ENCODE assay signal across 10 mouse cellular contexts in the genomic region with DNA sequence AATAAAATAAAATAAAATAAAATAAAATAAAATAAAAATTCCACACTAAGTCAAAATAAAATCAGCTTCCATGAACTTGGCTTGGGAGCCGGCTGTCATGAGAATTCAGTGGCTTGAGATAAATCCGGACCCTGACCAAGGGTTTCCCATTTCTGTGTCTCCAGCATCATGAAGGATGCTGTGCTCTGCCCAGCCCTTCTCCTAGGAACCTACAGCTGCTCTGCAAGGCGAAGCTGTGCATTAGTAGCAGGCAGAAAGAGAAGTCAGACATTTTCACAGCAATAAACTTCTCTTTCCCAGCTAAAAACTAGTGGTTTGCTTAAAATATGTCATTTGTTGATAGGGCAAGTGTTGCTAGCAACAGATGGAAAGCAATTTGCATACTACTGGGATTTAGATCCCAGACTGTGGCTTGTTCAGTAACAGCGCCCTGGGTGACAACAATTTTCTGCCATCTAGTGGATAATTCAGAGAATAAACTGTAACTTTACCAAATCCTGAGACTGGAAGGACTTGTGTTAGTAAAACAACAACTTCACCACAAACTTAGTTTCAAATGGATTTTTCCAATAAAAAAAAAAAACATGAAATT.
DNase-seq lines count a peak whose midpoint lies in the region; ATAC-seq and TF ChIP-seq lines count a peak whose summit lies in the region.
"Had no signal": no experiment of that assay in that cellular context is flagged by ENCODE, and none has a peak within 500 bp of the region (broad histone marks: within the 10 kb centered on the region; RNA-seq: fewer than 3 reads in every experiment).

No protein-coding gene starts in this region.

- no peak overlapping the region for H3K9ac ChIP-seq in heart, postnatal 0 days (replicated peaks; ENCODE audit: low read depth, low read length)
- H3K9ac ChIP-seq: heart, embryonic 13.5 days; liver, embryonic 15.5 days had no signal

- no peak for DNase-seq in heart, postnatal 0 days (ENCODE audit: low spot score)
- DNase-seq in heart, adult 8-10 months (ENCODE audit: low spot score) = no peak
- DNase-seq in 3T3-L1 (ENCODE audit: low read depth, low spot score) = peak; percentile 43
- DNase-seq in adipocyte (ENCODE audit: low spot score) = peak; percentile 44
- peak; percentile 35 to 58 for DNase-seq in layer of hippocampus, adult 2 months (ENCODE audit: low spot score in 2 of 2)
- DNase-seq in spleen, postnatal 14 days (ENCODE audit: low spot score in 2 of 2) = no peak
- no peak for DNase-seq in cerebellum, adult 2 months
- DNase-seq in spleen, postnatal 10 days (ENCODE audit: low spot score in 2 of 2) = no peak

- peak; percentile 24 for TF ChIP-seq CTCF in heart, postnatal 0 days (IDR thresholded peaks at IDR 0.05; ENCODE audit: low read depth)
- peak; percentile 84 for TF ChIP-seq CTCF in layer of hippocampus, adult 2 months (conservative IDR thresholded peaks at IDR 0.05)
- no peak for TF ChIP-seq CTCF in cerebellum, adult 2 months (IDR thresholded peaks at IDR 0.05; ENCODE audit: borderline replicate concordance, insufficient read depth, low read depth, low read length)

- no peak overlapping the region for H3K4me3 ChIP-seq in heart, postnatal 0 days (ENCODE audit: low read depth, low read length)
- no peak overlapping the region for H3K4me3 ChIP-seq in layer of hippocampus, adult 2 months
- H3K4me3 ChIP-seq in cerebellum, adult 2 months (replicated peaks; ENCODE audit: insufficient read depth, low read depth, low read length) = no peak overlapping the region
- H3K4me3 ChIP-seq: heart, embryonic 13.5 days; liver, embryonic 15.5 days had no signal

- TF ChIP-seq POLR2A in cerebellum, adult 2 months (IDR thresholded peaks at IDR 0.05; ENCODE audit: borderline replicate concordance, insufficient read depth, low read length) = no peak

- H3K4me2 ChIP-seq in heart, postnatal 0 days (ENCODE audit: low read depth, low read length) = no peak overlapping the region
- H3K4me2 ChIP-seq: heart, embryonic 13.5 days; liver, embryonic 15.5 days had no signal

- H3K27ac ChIP-seq in heart, postnatal 0 days (ENCODE audit: low read depth) = no peak overlapping the region
- H3K27ac ChIP-seq in layer of hippocampus, adult 2 months = peak overlapping the region; percentile 61
- no peak overlapping the region for H3K27ac ChIP-seq in cerebellum, adult 2 months (ENCODE audit: insufficient read depth, low read length)
- H3K27ac ChIP-seq: heart, embryonic 13.5 days; liver, embryonic 15.5 days had no signal

- H3K9me3 ChIP-seq in heart, postnatal 0 days (replicated peaks; ENCODE audit: control insufficient read depth, low read length) = no peaks in the 10 kb centered on the region
- H3K9me3 ChIP-seq: heart, embryonic 13.5 days; liver, embryonic 15.5 days had no signal

- no peak for ATAC-seq in heart, postnatal 0 days (ENCODE audit: insufficient read depth, low read depth)

- no peak for TF ChIP-seq EP300 in heart, postnatal 0 days (IDR thresholded peaks at IDR 0.05; ENCODE audit: low read depth)

- no peaks in the 10 kb centered on the region for H3K36me3 ChIP-seq in heart, postnatal 0 days (replicated peaks; ENCODE audit: control insufficient read depth, insufficient read depth, low read length)
- H3K36me3 ChIP-seq: heart, embryonic 13.5 days; liver, embryonic 15.5 days had no signal

- WGBS in heart, postnatal 0 days = 51% methylated on average over 4 of the region's 4 CpGs
- 66% methylated on average over 4 of the region's 4 CpGs for WGBS in cerebellum, adult 2 months

- no peaks in the 10 kb centered on the region for H3K4me1 ChIP-seq in heart, postnatal 0 days (ENCODE audit: control insufficient read depth, insufficient read depth)
- H3K4me1 ChIP-seq in cerebellum, adult 2 months (ENCODE audit: control insufficient read depth, insufficient read depth, low read length) = no peaks in the 10 kb centered on the region
- H3K4me1 ChIP-seq: heart, embryonic 13.5 days; liver, embryonic 15.5 days had no signal

- H3K27me3 ChIP-seq in heart, postnatal 0 days (ENCODE audit: control insufficient read depth, insufficient read depth, low read length) = no peaks in the 10 kb centered on the region
- H3K27me3 ChIP-seq in cerebellum, adult 2 months (ENCODE audit: control insufficient read depth, insufficient read depth, low read length) = no peaks in the 10 kb centered on the region
- H3K27me3 ChIP-seq: heart, embryonic 13.5 days; liver, embryonic 15.5 days had no signal

Comparison
In these comparisons a context has a peak if more than half of its experiments do, and no peak if none do; other contexts are left out.
1. DNase-seq: peak in 3T3-L1 (single experiment), adipocyte (single experiment) and layer of hippocampus, adult 2 months (2 of 2); none in heart, postnatal 0 days (single experiment), heart, adult 8-10 months (single experiment), spleen, postnatal 14 days (0 of 2), cerebellum, adult 2 months (0 of 2) and spleen, postnatal 10 days (0 of 2).